Mouse (Mus musculus) neural tube, embryonic 11.5 days (tissue): ENCODE data around the gene Mblac1. TPM values are rescaled to one million over a fixed set of nuclear protein-coding genes. Genes with fewer than 3 reads are reported as not detected.

ENCODE experiments used
- ATAC-seq: fragments of 200-750 bp; cut with Nextera tagmentation; 2 replicates; pipeline ENCODE4 v1.8.0; 2017; ENCODE audit warnings: moderate number of reproducible peaks, mild to moderate bottlenecking, moderate TSS enrichment, moderate library complexity; ENCODE audit not compliant: insufficient read depth, low FRiP score, low TSS enrichment
- DNase-seq: peaks from one replicate; pipeline ENCODE4 v3.0.0-alpha.2; 2015; ENCODE audit warnings: low spot score
- H3K27ac ChIP-seq: fragments of 300-500 bp; sonication (generic); 2 replicates; pipeline ENCODE4 v1.5.1; 2014; ENCODE audit warnings: low read depth, mild to moderate bottlenecking, low read length
- H3K27me3 ChIP-seq: fragments of 300-500 bp; sonication (generic); 2 replicates; pipeline ENCODE4 v1.6.1; 2014; ENCODE audit warnings: mild to moderate bottlenecking, low read length, mixed read lengths; ENCODE audit not compliant: control insufficient read depth, insufficient read depth
- H3K36me3 ChIP-seq: fragments of 300-500 bp; sonication (generic); 2 replicates; pipeline ENCODE4 v1.6.1; 2014; ENCODE audit warnings: mild to moderate bottlenecking, low read length, moderate library complexity, mixed read lengths; ENCODE audit not compliant: control insufficient read depth, insufficient read depth
- H3K4me1 ChIP-seq: fragments of 300-500 bp; sonication (generic); 2 replicates; pipeline ENCODE4 v1.6.1; 2014; ENCODE audit warnings: low read length, mixed read lengths; ENCODE audit not compliant: control insufficient read depth, insufficient read depth
- H3K4me2 ChIP-seq: fragments of 300-500 bp; sonication (generic); 2 replicates; pipeline ENCODE4 v1.6.1; 2014; ENCODE audit warnings: low read depth, mild to moderate bottlenecking, moderate library complexity
- H3K4me3 ChIP-seq: fragments of 300-500 bp; sonication (generic); 2 replicates; pipeline ENCODE4 v1.5.1; 2014; ENCODE audit warnings: low read depth, low read length
- H3K9ac ChIP-seq: fragments of 300-500 bp; sonication (generic); 2 replicates; pipeline ENCODE4 v1.6.1; 2014; ENCODE audit warnings: mild to moderate bottlenecking, low read length
- H3K9me3 ChIP-seq: fragments of 300-500 bp; sonication (generic); 2 replicates; pipeline ENCODE4 v1.6.1; 2016; ENCODE audit warnings: low read length; ENCODE audit not compliant: control insufficient read depth
- WGBS: fragments of 180-500 bp; shearing (Covaris S2); extraction: QIAGEN DNeasy Blood & Tissue Kit; methylation state at CpG from one replicate; pipeline ENCODE4 v1.1.7; 2014; 5-methylcytosine and 5-hydroxymethylcytosine counted together
- microRNA counts: library from miRNA; unstranded; fragments of <30 nt; microRNA quantifications from one replicate; lab custom pipeline; 2015
- microRNA-seq: library from miRNA; unstranded; fragments of <30 nt; microRNA quantifications from one replicate; pipeline ENCODE4, GENCODE M21; 2016
- polyA plus RNA-seq: library from polyadenylated mRNA; unstranded; fragments of >200 nt; fragmentation: Nextera tagmentation; extraction: Ambion mirVana; gene quantifications from 2 replicates; pipeline ENCODE4 v1.2.1, GENCODE M21; 2014

The Mblac1 gene
- polyA plus RNA-seq, 1 experiment from 2014 or later: 10.8 TPM

DNA sequence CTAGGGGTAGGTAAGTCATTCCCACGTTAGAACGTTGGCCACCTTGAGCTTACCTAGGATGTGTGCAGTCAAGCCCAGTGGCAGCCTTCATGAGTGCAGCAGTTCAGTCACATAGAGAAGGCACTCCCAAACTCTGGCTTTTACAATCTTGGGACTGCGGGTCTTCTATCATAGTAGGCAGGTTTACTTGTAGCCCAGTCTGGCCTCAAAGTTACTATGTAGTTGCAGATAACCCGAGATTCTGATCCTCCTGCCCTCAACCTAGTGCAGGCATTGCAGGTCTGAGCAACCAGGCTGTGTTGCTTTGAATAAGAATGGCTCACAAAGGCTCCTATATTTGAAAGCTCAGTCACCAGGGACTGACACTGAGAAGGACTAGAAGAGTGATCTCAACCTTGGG lies 32.4 kb downstream of the Mblac1 start:
- no peak overlapping the region for H3K4me2 ChIP-seq
- H3K9ac ChIP-seq: no peak overlapping the region
- H3K4me1 ChIP-seq: no peaks in the 10 kb centered on the region
- H3K4me3 ChIP-seq: no peak overlapping the region
- 81% methylated on average over 4 of the region's 4 CpGs for WGBS
- no peak for ATAC-seq
- DNase-seq: no peak
- H3K36me3 ChIP-seq: no peaks in the 10 kb centered on the region
- no peak overlapping the region for H3K27ac ChIP-seq
- H3K27me3 ChIP-seq: no peaks in the 10 kb centered on the region
- H3K9me3 ChIP-seq: no peaks in the 10 kb centered on the region

DNA sequence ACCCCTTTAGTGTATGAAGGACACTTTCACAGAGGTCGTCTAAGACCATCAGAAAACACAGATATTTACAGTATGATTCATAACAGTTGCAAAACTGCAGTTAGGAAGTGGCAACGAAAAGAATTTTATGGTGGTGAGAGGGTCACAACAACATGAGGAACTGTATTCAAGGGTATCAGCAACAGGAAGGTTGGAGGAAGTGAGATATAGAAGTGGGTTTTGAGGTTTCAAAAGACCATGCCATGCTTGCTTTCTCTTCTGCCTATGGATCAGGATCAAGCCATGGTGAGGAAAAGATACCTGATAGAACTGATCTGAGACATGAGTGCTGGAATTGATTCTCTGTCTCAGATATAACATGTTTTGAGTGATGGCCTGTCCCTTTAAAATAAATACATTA lies 33.3 kb downstream of the Mblac1 start:
- no peaks in the 10 kb centered on the region for H3K36me3 ChIP-seq
- ATAC-seq: no peak
- H3K4me3 ChIP-seq: no peak overlapping the region
- no peaks in the 10 kb centered on the region for H3K27me3 ChIP-seq
- H3K27ac ChIP-seq: no peak overlapping the region
- no peaks in the 10 kb centered on the region for H3K9me3 ChIP-seq
- H3K4me2 ChIP-seq: no peak overlapping the region
- no peak overlapping the region for H3K9ac ChIP-seq
- WGBS: 82% methylated on average over 2 of the region's 2 CpGs
- no peak for DNase-seq
- no peaks in the 10 kb centered on the region for H3K4me1 ChIP-seq

DNA sequence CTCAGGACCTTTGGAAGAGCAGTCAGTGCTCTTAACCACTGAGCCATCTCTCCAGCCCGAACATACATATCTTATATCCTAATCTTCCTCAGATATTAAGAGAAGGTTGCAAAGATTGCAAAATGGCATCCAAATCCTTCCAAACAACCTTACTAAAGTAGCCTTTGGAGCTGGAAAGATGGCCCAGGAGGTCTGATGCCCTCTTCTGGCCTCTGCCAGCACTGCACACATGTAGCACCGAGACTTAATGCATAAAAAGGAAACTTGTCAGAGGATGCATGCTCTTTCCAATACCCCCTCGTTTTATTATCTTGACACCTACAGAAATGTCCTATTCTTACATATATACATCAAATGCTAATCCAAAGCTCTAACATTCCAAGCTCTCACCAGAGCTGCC lies 33.9 kb downstream of the Mblac1 start:
- no peaks in the 10 kb centered on the region for H3K36me3 ChIP-seq
- H3K4me1 ChIP-seq: no peaks in the 10 kb centered on the region
- no peak overlapping the region for H3K4me3 ChIP-seq
- H3K9ac ChIP-seq: no peak overlapping the region
- no peak for DNase-seq
- ATAC-seq: no peak
- 54% methylated on average over 3 of the region's 3 CpGs for WGBS
- no peaks in the 10 kb centered on the region for H3K27me3 ChIP-seq
- no peak overlapping the region for H3K27ac ChIP-seq
- H3K4me2 ChIP-seq: no peak overlapping the region
- H3K9me3 ChIP-seq: no peaks in the 10 kb centered on the region

DNA sequence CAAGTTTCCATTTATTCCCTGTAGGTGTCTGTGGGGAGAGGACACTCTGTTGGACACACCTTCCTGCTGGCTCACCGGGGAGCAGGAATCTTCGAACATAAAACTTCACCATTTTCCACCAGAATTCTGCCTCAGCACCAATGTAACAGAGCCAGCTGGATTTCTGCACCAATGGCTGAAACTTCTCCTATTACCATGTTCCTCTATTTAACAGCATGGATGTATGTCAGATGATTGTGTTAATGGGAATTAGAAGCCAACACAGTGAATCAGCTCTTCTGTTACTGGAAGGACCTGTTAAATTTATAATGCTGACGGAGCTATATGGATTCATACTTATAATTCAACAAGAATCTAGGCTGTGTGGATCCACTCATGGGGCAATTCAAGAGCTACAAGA lies 35.4 kb downstream of the Mblac1 start:
- Histone ChIP-seq H3K9me3 (no peaks in the 10 kb centered on the region), H3K27ac (no peak overlapping the region), H3K27me3 (no peaks in the 10 kb centered on the region), H3K4me2 (no peak overlapping the region), H3K36me3 (no peaks in the 10 kb centered on the region), H3K4me3 (no peak overlapping the region), H3K4me1 (no peaks in the 10 kb centered on the region), H3K9ac (no peak overlapping the region)
- no peak for DNase-seq
- 90% methylated on average over 3 of the region's 3 CpGs for WGBS
- ATAC-seq: no peak

DNA sequence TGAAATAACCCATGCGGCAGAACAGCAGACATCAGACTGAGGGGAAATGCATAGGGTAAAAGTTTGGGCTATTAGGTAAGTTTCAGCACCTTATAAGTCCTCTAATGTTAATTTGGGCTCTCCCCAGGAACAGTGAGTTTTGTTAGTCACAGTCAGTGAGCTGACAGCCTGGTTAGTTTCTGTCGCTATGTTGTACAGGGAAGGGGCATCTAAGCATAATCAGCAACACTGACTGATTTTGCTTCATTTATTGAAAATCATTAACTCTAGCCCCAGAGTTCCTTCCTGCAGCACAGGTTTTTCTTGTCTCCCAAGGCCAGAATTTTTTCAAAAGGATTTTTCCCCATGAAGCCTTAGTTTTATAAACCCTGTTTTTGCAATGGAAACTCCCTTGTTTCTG lies 39.7 kb downstream of the Mblac1 start:
- Histone ChIP-seq H3K9me3 (no peaks in the 10 kb centered on the region), H3K27me3 (no peaks in the 10 kb centered on the region), H3K4me1 (no peaks in the 10 kb centered on the region), H3K9ac (no peak overlapping the region), H3K4me2 (no peak overlapping the region), H3K4me3 (no peak overlapping the region), H3K27ac (no peak overlapping the region), H3K36me3 (no peaks in the 10 kb centered on the region)
- ATAC-seq (no peak), DNase-seq (no peak)
- WGBS: 87% methylated on average over 2 of the region's 2 CpGs

DNA sequence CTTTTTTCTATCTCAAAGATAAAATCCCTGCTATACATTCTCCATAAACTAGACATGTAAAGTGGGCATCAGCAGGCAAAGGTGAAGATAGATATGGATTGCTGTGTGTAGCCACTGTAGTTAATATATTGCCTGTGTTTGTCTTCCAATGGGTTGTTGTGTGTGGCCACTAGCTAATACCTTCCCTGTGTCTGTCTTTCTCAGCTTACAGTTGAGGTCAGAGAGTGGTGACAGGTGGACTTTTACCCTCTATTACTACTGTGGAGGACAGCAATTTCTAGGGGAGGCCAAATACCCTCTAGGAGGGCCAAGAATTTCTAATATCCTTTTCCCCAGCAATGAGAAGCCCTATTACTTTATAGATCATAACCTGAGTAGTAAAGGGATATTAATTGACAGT lies 40.1 kb downstream of the Mblac1 start:
- no peak for ATAC-seq
- H3K4me3 ChIP-seq: no peak overlapping the region
- H3K4me1 ChIP-seq: no peaks in the 10 kb centered on the region

DNA sequence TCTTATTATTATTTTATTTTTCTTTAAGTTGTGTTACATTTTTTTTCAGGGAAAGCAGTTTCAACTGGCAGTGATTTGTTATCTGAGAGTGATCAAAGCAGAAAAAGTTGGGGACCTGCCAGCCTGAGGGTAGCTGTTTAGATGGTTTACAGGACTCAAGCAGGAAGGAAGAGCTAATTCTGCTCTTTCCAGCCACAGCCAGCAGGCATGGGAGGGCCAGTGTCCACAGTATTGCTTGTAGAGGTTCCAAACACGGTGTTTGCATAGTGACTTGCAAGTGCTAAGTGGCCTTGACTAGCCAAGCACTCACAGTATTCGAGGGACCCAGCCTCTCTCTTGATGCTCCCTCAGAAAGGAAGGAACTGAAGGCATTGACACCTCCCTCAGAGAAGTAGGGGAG lies 47.4 kb downstream of the Mblac1 start:
- Histone ChIP-seq H3K4me1 (no peaks in the 10 kb centered on the region), H3K9me3 (no peaks in the 10 kb centered on the region), H3K36me3 (no peaks in the 10 kb centered on the region), H3K27me3 (no peaks in the 10 kb centered on the region), H3K4me3 (no peak overlapping the region), H3K27ac (no peak overlapping the region), H3K9ac (no peak overlapping the region), H3K4me2 (no peak overlapping the region)
- ATAC-seq (no peak), DNase-seq (no peak)
- WGBS: 34% methylated on average over 2 of the region's 2 CpGs

More for the DNA sequence above, 40.1 kb downstream of the Mblac1 start:
- H3K27ac ChIP-seq: no peak overlapping the region
- H3K4me2 ChIP-seq: no peak overlapping the region
- H3K9ac ChIP-seq: no peak overlapping the region
- H3K27me3 ChIP-seq: no peaks in the 10 kb centered on the region
- no peak for DNase-seq
- no peaks in the 10 kb centered on the region for H3K9me3 ChIP-seq
- no peaks in the 10 kb centered on the region for H3K36me3 ChIP-seq

MicroRNA genes within 50 kb of the gene (microRNA counts, 519-probe panel; counts per million panel counts)
- microRNA mmu-miR-106b (lab: Ali Mortazavi, UCI): 5,703 counts per million, percentile 94 among the panel's probes with 10 or more counts
- 6,287 counts per million, percentile 97 among the panel's probes with 10 or more counts for microRNA mmu-miR-25 (lab: Ali Mortazavi, UCI)
- microRNA mmu-miR-93 (lab: Ali Mortazavi, UCI): 5,613 counts per million, percentile 94 among the panel's probes with 10 or more counts

Small RNA genes within 50 kb of the gene (microRNA-seq; reads per million reads assigned to microRNA genes)
- gene Mir106b (9,212 reads per million, percentile 95 among the genes with 10 or more reads in this experiment), gene Mir25 (827 reads per million, percentile 75 among the genes with 10 or more reads in this experiment), gene Mir93 (10,766 reads per million, percentile 96 among the genes with 10 or more reads in this experiment)

Other genes with a start within 250 kb of the Mblac1 start
- 0.09 TPM in 1 of 2 replicates, not detected in the other for gene Gjc3, start 231.2 kb upstream of the Mblac1 start, polyA plus RNA-seq
- gene Azgp1, start 212.8 kb upstream of the Mblac1 start, polyA plus RNA-seq: not detected in 2 replicates
- gene Smok3a, start 173.1 kb upstream of the Mblac1 start, polyA plus RNA-seq: not detected in 2 replicates
- not detected in 2 replicates for gene Smok3b, start 172.9 kb upstream of the Mblac1 start, polyA plus RNA-seq
- not detected in 2 replicates for gene Smok3c, start 141.1 kb upstream of the Mblac1 start, polyA plus RNA-seq
- gene Zkscan1, start 109.2 kb upstream of the Mblac1 start, polyA plus RNA-seq: 43.8 and 45.1 TPM in 2 replicates
- gene Zscan21, start 77.4 kb upstream of the Mblac1 start, polyA plus RNA-seq: 126 and 128 TPM in 2 replicates
- gene Zfp113, start 38.6 kb upstream of the Mblac1 start, polyA plus RNA-seq: 25.5 and 27.8 TPM in 2 replicates
- 316 and 319 TPM in 2 replicates for gene Cops6, start 33.2 kb upstream of the Mblac1 start, polyA plus RNA-seq
- 15.7 and 17.2 TPM in 2 replicates for gene Ap4m1, start 22.3 kb upstream of the Mblac1 start, polyA plus RNA-seq
- gene Mcm7, start 21.9 kb upstream of the Mblac1 start, polyA plus RNA-seq: 272 and 282 TPM in 2 replicates
- 119 and 122 TPM in 2 replicates for gene Taf6, start 6.9 kb upstream of the Mblac1 start, polyA plus RNA-seq
- gene Cnpy4, start 6.8 kb upstream of the Mblac1 start, polyA plus RNA-seq: 48.4 and 53.8 TPM in 2 replicates
- not detected in 2 replicates for gene Nxpe5, start 31.6 kb downstream of the Mblac1 start, polyA plus RNA-seq
- gene Lamtor4, start 61.2 kb downstream of the Mblac1 start, polyA plus RNA-seq: 51.9 and 53.5 TPM in 2 replicates
- 9.1 and 9.5 TPM in 2 replicates for gene BC037034, start 69.7 kb downstream of the Mblac1 start, polyA plus RNA-seq
- 6.2 and 6.4 TPM in 2 replicates for gene Gal3st4, start 78.5 kb downstream of the Mblac1 start, polyA plus RNA-seq
- gene Gm43720, start 85.6 kb downstream of the Mblac1 start, polyA plus RNA-seq: not detected in 2 replicates
- gene Gpc2, start 85.7 kb downstream of the Mblac1 start, polyA plus RNA-seq: 19.3 and 22.1 TPM in 2 replicates
- gene Stag3, start 85.9 kb downstream of the Mblac1 start, polyA plus RNA-seq: 2.7 and 3.2 TPM in 2 replicates
- 0.29 TPM in 1 of 2 replicates, not detected in the other for gene Pvrig, start 147.6 kb downstream of the Mblac1 start, polyA plus RNA-seq
- gene Zfp157, start 247.2 kb downstream of the Mblac1 start, polyA plus RNA-seq: 48.4 and 52.9 TPM in 2 replicates